In the genomic region with DNA sequence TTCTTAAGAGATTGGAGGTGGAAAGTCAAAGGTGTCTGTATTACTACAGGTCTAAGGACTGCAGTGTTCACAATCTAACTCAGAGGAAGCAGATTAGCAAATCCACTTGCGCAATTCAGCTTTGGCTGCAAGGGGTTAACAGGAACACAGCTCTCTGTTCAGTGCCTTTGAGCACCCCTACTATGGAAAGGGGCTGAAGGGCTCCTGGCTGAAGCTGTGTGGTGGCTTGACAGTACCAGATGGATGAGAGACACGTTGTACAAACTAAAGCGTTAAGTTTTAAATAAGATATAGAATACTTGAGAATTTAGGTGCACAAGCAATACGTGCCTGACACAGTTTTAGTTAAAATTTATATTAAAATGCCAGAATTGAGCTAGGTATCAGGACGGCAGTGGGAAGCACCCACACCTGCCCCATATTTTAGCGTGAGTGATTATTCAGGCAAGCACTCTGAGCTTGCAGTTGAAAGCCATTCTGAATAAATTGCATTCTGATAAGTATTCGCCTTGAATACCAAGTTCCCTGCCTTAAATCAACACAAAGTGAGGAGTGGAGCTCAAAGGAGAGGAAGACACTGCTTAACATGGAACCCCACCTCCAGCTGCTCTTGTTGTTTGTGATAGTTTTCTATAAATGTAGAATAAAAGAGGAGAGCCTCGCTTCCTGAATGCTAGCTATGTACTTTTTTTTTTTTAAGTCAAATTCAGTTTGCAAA, we compare ENCODE assay signal across 22 mouse cellular contexts.
DNase-seq lines count a peak whose midpoint lies in the region; ATAC-seq and TF ChIP-seq lines count a peak whose summit lies in the region.
"Had no signal": no experiment of that assay in that cellular context is flagged by ENCODE, and none has a peak within 500 bp of the region (broad histone marks: within the 10 kb centered on the region; RNA-seq: fewer than 3 reads in every experiment).

No protein-coding gene starts in this region.

- no peaks in the 10 kb centered on the region for H3K27me3 ChIP-seq in hindbrain, embryonic 15.5 days
- H3K27me3 ChIP-seq in hindbrain, embryonic 10.5 days (ENCODE audit: insufficient read depth, poor library complexity, severe bottlenecking) = 0 out of 2 replicates have a peak, but pooled peaks cover 3% of the 10 kb centered on the region
- H3K27me3 ChIP-seq in midbrain, embryonic 13.5 days = no peaks in the 10 kb centered on the region
- H3K27me3 ChIP-seq in midbrain, embryonic 11.5 days (ENCODE audit: control insufficient read depth, insufficient read depth, low read length) = no peaks in the 10 kb centered on the region
- no peaks in the 10 kb centered on the region for H3K27me3 ChIP-seq in midbrain, postnatal 0 days (ENCODE audit: insufficient read depth, low read length)
- H3K27me3 ChIP-seq: CH12.LX; forebrain, embryonic 15.5 days had no signal

- H3K4me2 ChIP-seq in hindbrain, embryonic 15.5 days = no peak overlapping the region
- no peak overlapping the region for H3K4me2 ChIP-seq in midbrain, embryonic 13.5 days (replicated peaks)
- no peak overlapping the region for H3K4me2 ChIP-seq in midbrain, embryonic 11.5 days
- no peak overlapping the region for H3K4me2 ChIP-seq in midbrain, postnatal 0 days (ENCODE audit: low read depth, low read length, poor library complexity, severe bottlenecking)
- H3K4me2 ChIP-seq: forebrain, embryonic 15.5 days; heart, embryonic 11.5 days had no signal

- H3K27ac ChIP-seq in hindbrain, embryonic 15.5 days (replicated peaks) = 0 out of 2 replicates have a peak overlapping the region, but pooled peaks have one; percentile 8
- no peak overlapping the region for H3K27ac ChIP-seq in hindbrain, embryonic 10.5 days
- peak overlapping the region; percentile 54 for H3K27ac ChIP-seq in midbrain, embryonic 13.5 days
- H3K27ac ChIP-seq in midbrain, embryonic 11.5 days (ENCODE audit: low read depth, low read length) = no peak overlapping the region
- H3K27ac ChIP-seq in midbrain, postnatal 0 days (ENCODE audit: low read depth, low read length) = peak overlapping the region; percentile 62; the same call in 1 of the 2 replicates
- H3K27ac ChIP-seq: forebrain, embryonic 15.5 days; gastrocnemius, adult 2 months had no signal

- no peaks in the 10 kb centered on the region for H3K9me3 ChIP-seq in hindbrain, embryonic 15.5 days
- H3K9me3 ChIP-seq in hindbrain, embryonic 10.5 days = no peaks in the 10 kb centered on the region
- no peaks in the 10 kb centered on the region for H3K9me3 ChIP-seq in midbrain, embryonic 13.5 days
- H3K9me3 ChIP-seq in midbrain, embryonic 11.5 days (ENCODE audit: control insufficient read depth, low read length) = no peaks in the 10 kb centered on the region
- no peaks in the 10 kb centered on the region for H3K9me3 ChIP-seq in midbrain, postnatal 0 days (ENCODE audit: low read length)
- H3K9me3 ChIP-seq: forebrain, embryonic 15.5 days had no signal

- peaks cover 10% of the 10 kb centered on the region for H3K4me1 ChIP-seq in hindbrain, embryonic 15.5 days (replicated peaks)
- H3K4me1 ChIP-seq in hindbrain, embryonic 10.5 days (replicated peaks) = peaks cover 22% of the 10 kb centered on the region
- H3K4me1 ChIP-seq in midbrain, embryonic 13.5 days (replicated peaks) = peaks cover 44% of the 10 kb centered on the region
- peaks cover 10% of the 10 kb centered on the region for H3K4me1 ChIP-seq in midbrain, embryonic 11.5 days (ENCODE audit: control insufficient read depth, insufficient read depth, low read length)
- no peaks in the 10 kb centered on the region; the same call in 1 of the 2 replicates for H3K4me1 ChIP-seq in midbrain, postnatal 0 days (ENCODE audit: insufficient read depth, low read length)

- no peak for TF ChIP-seq POLR2A in brain, embryonic 14.5 days (IDR thresholded peaks at IDR 0.05; ENCODE audit: borderline replicate concordance, extremely low read depth, insufficient read depth, insufficient read length, poor library complexity, severe bottlenecking)

- 59% methylated on average over 8 of the region's 8 CpGs for WGBS in hindbrain, embryonic 15.5 days
- 79% methylated on average over 8 of the region's 8 CpGs for WGBS in hindbrain, embryonic 10.5 days
- 62% methylated on average over 8 of the region's 8 CpGs for WGBS in midbrain, embryonic 13.5 days
- 77% methylated on average over 8 of the region's 8 CpGs for WGBS in midbrain, embryonic 11.5 days
- 52% methylated on average over 8 of the region's 8 CpGs for WGBS in midbrain, postnatal 0 days

- H3K4me3 ChIP-seq in hindbrain, embryonic 15.5 days = no peak overlapping the region
- no peak overlapping the region for H3K4me3 ChIP-seq in hindbrain, embryonic 10.5 days
- no peak overlapping the region for H3K4me3 ChIP-seq in midbrain, embryonic 13.5 days (replicated peaks)
- no peak overlapping the region for H3K4me3 ChIP-seq in midbrain, embryonic 11.5 days (ENCODE audit: low read depth, low read length)
- H3K4me3 ChIP-seq in midbrain, postnatal 0 days (ENCODE audit: low read depth, low read length) = no peak overlapping the region
- H3K4me3 ChIP-seq: forebrain, embryonic 15.5 days; gastrocnemius, adult 2 months had no signal

- no peaks in the 10 kb centered on the region for H3K36me3 ChIP-seq in hindbrain, embryonic 15.5 days
- H3K36me3 ChIP-seq in hindbrain, embryonic 10.5 days = no peaks in the 10 kb centered on the region
- no peaks in the 10 kb centered on the region for H3K36me3 ChIP-seq in midbrain, embryonic 13.5 days
- H3K36me3 ChIP-seq in midbrain, embryonic 11.5 days (ENCODE audit: control insufficient read depth, insufficient read depth, low read length) = no peaks in the 10 kb centered on the region
- H3K36me3 ChIP-seq in midbrain, postnatal 0 days (ENCODE audit: insufficient read depth, low read length) = no peaks in the 10 kb centered on the region
- H3K36me3 ChIP-seq: forebrain, embryonic 15.5 days; G1E had no signal

- no peak for TF ChIP-seq CTCF in brain, embryonic 14.5 days (IDR thresholded peaks at IDR 0.05; ENCODE audit: borderline replicate concordance, extremely low read depth, insufficient read depth, insufficient read length)
- TF ChIP-seq CTCF in midbrain, postnatal 0 days (IDR thresholded peaks at IDR 0.05) = no peak

- no peak for DNase-seq in hindbrain, embryonic 10.5 days (ENCODE audit: low spot score)
- no peak for DNase-seq in midbrain, embryonic 11.5 days (ENCODE audit: low spot score, missing footprints)
- DNase-seq in brain, embryonic 14.5 days (ENCODE audit: low read depth) = peak; percentile 61
- DNase-seq in midbrain, postnatal 0 days (ENCODE audit: low spot score) = peak; percentile 44
- no peak for DNase-seq in neural tube, embryonic 10.5 days (ENCODE audit: extremely low spot score, low spot score)
- DNase-seq: adrenal gland, postnatal 10 days; adrenal gland, postnatal 36 days; B cell, adult 2 months; cerebellum, adult 11-12 months; cerebellum, adult 9-10 months; cerebellum, postnatal 14 days; gastrocnemius, adult 2 months; gastrocnemius, postnatal 14 days; heart, adult 11 months had no signal

- H3K9ac ChIP-seq in hindbrain, embryonic 15.5 days = no peak overlapping the region
- H3K9ac ChIP-seq in midbrain, embryonic 13.5 days (replicated peaks) = no peak overlapping the region
- H3K9ac ChIP-seq in midbrain, embryonic 11.5 days (ENCODE audit: low read length) = no peak overlapping the region
- H3K9ac ChIP-seq in midbrain, postnatal 0 days (replicated peaks; ENCODE audit: low read length, poor library complexity, severe bottlenecking) = no peak overlapping the region
- H3K9ac ChIP-seq: forebrain, embryonic 15.5 days had no signal

- ATAC-seq in hindbrain, embryonic 15.5 days (ENCODE audit: low FRiP score, low read depth) = 0 out of 2 replicates have a peak, but pooled peaks have one; percentile 43
- ATAC-seq in midbrain, embryonic 13.5 days = no peak
- ATAC-seq in midbrain, embryonic 11.5 days (ENCODE audit: low FRiP score) = no peak
- ATAC-seq in midbrain, postnatal 0 days (ENCODE audit: low FRiP score) = peak; percentile 42; the same call in 1 of the 2 replicates
- ATAC-seq: forebrain, embryonic 15.5 days; intestine, postnatal 0 days; Patski had no signal

Comparison
In these comparisons a context has a peak if more than half of its experiments do, and no peak if none do; other contexts are left out.
1. ATAC-seq: peak in hindbrain, embryonic 15.5 days (single experiment) and midbrain, postnatal 0 days (single experiment); none in midbrain, embryonic 13.5 days (single experiment) and midbrain, embryonic 11.5 days (single experiment).
2. H3K27ac ChIP-seq: peak in hindbrain, embryonic 15.5 days (single experiment), midbrain, embryonic 13.5 days (single experiment) and midbrain, postnatal 0 days (single experiment); none in hindbrain, embryonic 10.5 days (single experiment) and midbrain, embryonic 11.5 days (single experiment).
3. DNase-seq: peak in brain, embryonic 14.5 days (single experiment) and midbrain, postnatal 0 days (single experiment); none in hindbrain, embryonic 10.5 days (single experiment), midbrain, embryonic 11.5 days (single experiment) and neural tube, embryonic 10.5 days (single experiment).